Mouse (Mus musculus): ENCODE measurements around the gene Calm3. TPM values are rescaled to one million over a fixed set of nuclear protein-coding genes. Genes with fewer than 3 reads are reported as not detected.
A peak's percentile ranks its signal among the peaks of the same experiment; 100 is the strongest.

The Calm3 gene
- total RNA-seq, 1 experiment from 2014 or later = 273 TPM

DNA sequence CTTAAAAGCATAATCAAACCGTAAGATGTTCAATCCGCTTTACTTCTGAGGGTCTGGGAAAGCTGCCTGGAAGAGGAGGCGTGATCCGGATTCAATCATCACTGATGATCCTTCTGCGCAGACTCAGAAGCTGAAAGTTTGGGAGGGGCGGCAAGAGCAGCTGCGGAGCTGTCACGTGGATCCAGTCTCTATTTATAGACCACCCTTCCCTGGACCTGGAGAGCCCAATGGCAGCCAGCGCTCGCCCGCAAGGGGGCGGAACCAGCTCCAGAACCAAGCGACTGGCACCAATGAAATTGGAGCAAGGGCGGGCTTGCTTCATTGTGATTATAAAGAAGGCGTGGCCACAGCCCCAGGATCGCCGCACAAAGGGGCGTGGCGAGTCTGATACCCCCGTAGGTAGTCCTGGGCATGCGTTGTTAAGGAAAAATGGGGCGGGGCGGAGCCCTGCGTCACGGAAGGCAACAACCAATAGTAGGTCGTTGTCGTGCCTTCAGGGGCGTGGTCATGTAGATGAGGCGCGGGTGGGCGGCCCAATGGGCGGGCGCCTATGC lies 49.1 kb downstream of the Calm3 start:
- ATAC-seq (ENCODE audit: extremely low read depth, insufficient number of reproducible peaks, low FRiP score, poor library complexity, severe bottlenecking) = peak; percentile 83

DNA sequence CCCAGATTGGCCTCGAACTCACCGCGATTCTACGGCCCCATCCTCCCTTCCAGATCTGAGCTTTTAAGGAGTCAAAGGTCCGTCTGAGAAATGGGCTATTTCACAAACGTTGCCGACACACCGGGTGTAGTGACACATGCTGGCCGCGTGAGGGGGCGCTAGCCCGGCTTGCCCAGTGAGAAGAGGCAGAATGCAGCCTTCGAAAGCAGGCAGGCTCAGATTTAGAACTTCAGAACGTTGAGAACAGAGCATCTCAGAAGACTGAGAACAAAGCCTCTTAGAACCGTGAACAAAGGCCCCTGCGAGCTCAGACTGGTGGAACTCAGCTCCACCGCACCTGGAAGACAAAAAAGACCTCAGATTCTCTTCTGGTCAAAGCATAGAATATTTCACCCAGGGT lies 49.7 kb downstream of the Calm3 start:
- ATAC-seq (ENCODE audit: extremely low read depth, insufficient number of reproducible peaks, low FRiP score, poor library complexity, severe bottlenecking) = peak; percentile 66

DNA sequence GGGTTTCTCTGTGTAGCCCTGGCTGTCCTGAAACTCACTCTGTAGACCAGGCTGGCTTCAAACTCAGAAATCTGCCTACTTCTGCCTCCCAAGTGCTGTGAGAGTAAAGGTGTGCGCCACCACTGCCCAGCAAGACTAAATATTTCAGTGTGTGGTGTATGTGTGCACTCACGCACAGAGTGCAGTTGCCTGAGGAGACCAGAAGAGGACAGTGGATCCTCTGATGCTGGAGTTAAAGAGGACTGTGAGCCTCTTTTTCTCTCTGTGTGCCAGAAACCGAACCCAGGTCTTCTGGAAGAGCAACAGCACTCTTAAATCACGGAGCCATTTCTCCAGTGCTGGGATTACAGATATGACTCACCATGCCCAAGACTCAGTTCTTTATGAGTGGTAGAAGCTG lies 50.5 kb downstream of the Calm3 start:
- ATAC-seq (ENCODE audit: extremely low read depth, insufficient number of reproducible peaks, low FRiP score, poor library complexity, severe bottlenecking) = no peak

DNA sequence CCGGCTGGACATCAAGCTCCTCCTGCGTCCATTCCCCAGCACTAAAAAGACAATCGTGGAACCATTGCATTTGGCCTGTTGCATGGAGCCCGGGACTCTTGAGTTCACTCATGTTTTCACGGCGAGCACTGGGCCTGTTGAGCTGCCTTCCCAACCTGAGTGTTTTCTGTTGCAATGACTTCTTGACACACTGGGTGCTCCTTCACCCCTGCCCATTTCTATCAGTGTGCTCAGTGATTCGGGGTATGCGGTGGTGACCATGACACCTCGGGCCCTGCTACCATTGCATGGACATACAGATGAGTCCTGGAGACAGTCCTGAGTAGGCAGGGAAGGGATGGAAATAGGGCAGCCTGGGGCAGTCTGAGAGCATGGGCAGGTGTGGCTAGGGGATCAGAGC lies 51.4 kb downstream of the Calm3 start:
- ATAC-seq (ENCODE audit: extremely low read depth, insufficient number of reproducible peaks, low FRiP score, poor library complexity, severe bottlenecking) = no peak

DNA sequence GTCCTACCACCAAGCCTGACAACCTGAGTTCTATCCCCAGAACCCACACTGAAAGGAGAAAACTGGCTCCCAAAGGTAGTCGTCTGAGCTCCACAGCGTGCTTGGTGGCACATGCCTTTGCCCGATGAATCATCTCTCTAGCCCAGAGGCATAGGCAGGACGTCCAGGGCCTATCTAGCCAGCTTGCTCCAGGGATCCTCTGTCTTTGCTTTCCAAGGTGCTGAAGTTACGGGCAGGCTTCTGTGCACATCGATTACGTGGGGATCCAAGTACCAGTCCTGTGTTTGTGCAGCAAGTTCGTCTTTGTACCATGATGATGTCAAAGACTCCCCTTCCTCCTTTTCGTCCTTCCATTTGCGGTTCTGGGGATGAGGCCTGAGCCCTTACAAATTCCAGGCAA lies 52.3 kb downstream of the Calm3 start:
- ATAC-seq (ENCODE audit: extremely low read depth, insufficient number of reproducible peaks, low FRiP score, poor library complexity, severe bottlenecking) = no peak

DNA sequence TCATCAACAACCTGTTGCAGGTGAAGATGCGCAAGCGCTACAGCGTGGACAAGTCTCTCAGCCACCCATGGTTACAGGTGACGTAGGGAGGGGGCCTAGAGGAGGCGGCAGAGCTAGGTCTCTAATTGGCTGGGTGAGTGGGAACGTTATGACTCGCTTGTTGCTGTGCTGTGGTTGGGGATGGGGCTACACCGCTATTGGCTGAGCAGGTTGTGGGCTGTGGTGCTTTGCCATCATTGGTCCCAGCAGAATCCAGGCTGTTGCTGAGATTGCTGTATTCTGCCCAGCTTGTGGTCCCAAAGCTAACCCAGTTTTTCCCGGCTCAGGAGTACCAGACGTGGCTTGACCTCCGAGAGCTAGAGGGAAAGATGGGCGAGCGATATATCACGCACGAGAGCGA lies 54.4 kb downstream of the Calm3 start:
- ATAC-seq (ENCODE audit: extremely low read depth, insufficient number of reproducible peaks, low FRiP score, poor library complexity, severe bottlenecking) = no peak

DNA sequence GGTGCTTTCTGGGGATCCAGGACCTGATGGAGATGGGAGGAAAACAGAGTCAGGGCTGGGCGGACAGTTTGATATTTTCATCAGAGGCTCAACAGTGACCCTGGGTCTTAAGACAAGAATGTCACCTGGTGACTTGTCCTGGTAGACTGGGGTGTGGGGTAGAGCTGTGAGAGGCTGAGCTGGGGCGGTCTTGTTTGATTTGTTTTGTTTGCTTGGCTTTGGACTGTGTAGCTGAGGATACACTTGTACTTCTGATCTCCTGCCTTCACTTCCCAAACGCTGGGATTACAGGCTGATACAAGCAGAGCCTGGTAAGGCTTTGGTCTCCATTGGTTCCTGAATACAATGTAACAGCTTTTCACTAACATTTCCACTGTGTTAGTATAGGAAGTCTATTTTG lies 56.4 kb downstream of the Calm3 start:
- ATAC-seq (ENCODE audit: extremely low read depth, insufficient number of reproducible peaks, low FRiP score, poor library complexity, severe bottlenecking) = no peak

Other genes starting within 250 kb of the Calm3 start
- not detected in 2 replicates for gene Ceacam15, start 248.4 kb downstream of the Calm3 start, total RNA-seq (2017)
- not detected in 2 replicates for gene Ceacam9, start 202.2 kb downstream of the Calm3 start, total RNA-seq (2017)
- 40.2 and 47.9 TPM in 2 replicates for gene Ap2s1, start 185.7 kb downstream of the Calm3 start, total RNA-seq (2017)
- gene Slc1a5, start 142.8 kb downstream of the Calm3 start, total RNA-seq (2017) = 119 and 128 TPM in 2 replicates
- gene Strn4, start 108.2 kb downstream of the Calm3 start, total RNA-seq (2017) = 105 and 107 TPM in 2 replicates
- 14.2 and 14.3 TPM in 2 replicates for gene Fkrp, start 107.4 kb downstream of the Calm3 start, total RNA-seq (2017)
- 108 and 122 TPM in 2 replicates for gene Prkd2, start 81.2 kb downstream of the Calm3 start, total RNA-seq (2017)
- 0.12 TPM in 1 of 2 replicates, not detected in the other for gene Dact3, start 48.8 kb downstream of the Calm3 start, total RNA-seq (2017)
- not detected in 2 replicates for gene Gng8, start 32.3 kb downstream of the Calm3 start, total RNA-seq (2017)
- 1.7 and 2.8 TPM in 2 replicates for gene Ptgir, start 17.6 kb downstream of the Calm3 start, total RNA-seq (2017)
- not detected in 2 replicates for gene Pnmal2, start 20.6 kb upstream of the Calm3 start, total RNA-seq (2017)
- 0.12 TPM in 1 of 2 replicates, not detected in the other for gene Pnmal1, start 35.6 kb upstream of the Calm3 start, total RNA-seq (2017)
- gene Gm42372, start 59.0 kb upstream of the Calm3 start, total RNA-seq (2017) = 0.35 and 0.49 TPM in 2 replicates
- not detected in 2 replicates for gene Ccdc8, start 68.6 kb upstream of the Calm3 start, total RNA-seq (2017)
- 50.3 and 54.0 TPM in 2 replicates for gene Ppp5c, start 103.8 kb upstream of the Calm3 start, total RNA-seq (2017)
- not detected in 2 replicates for gene Hif3a, start 138.3 kb upstream of the Calm3 start, total RNA-seq (2017)
- gene Psg16, start 149.9 kb upstream of the Calm3 start, total RNA-seq (2017) = 0.35 and 0.74 TPM in 2 replicates
- gene Ceacam3, start 226.2 kb upstream of the Calm3 start, total RNA-seq (2017) = not detected in 2 replicates

Data from neutrophil, adult 5-6 weeks (primary cell).